Mouse (Mus musculus): ENCODE data around the gene Lats2.
"Not testable (repeated sequence)": the region's sequence is repeated elsewhere in the genome, so short reads cannot be mapped to it uniquely, and the experiment has no call there.

Lats2 gene

DNA sequence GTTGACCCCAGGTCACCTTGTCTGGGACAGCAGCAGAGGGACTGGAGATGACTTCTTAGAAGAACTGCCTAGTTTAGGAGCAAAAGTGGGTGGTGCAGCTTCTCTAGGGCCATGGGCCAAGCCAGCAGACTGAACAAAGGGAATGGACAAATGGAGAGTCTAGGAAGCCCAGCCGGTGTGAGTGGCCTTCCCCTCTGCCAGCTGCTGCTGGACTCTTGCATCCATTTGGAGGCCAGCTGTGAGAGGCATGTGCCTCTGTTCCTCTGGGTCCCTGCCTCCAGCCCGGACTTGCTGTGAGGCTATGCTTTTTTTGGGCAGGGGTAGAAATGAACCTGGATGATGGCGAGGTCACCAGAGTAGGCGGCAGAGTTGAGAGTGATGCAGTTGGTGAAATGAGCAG, at the start of gene Lats2:
TSS of gene Lats2 (minus strand) at position 152 of the 400 bp plus-strand sequence.
- no peak for DNase-seq (ENCODE audit: low spot score)

DNA sequence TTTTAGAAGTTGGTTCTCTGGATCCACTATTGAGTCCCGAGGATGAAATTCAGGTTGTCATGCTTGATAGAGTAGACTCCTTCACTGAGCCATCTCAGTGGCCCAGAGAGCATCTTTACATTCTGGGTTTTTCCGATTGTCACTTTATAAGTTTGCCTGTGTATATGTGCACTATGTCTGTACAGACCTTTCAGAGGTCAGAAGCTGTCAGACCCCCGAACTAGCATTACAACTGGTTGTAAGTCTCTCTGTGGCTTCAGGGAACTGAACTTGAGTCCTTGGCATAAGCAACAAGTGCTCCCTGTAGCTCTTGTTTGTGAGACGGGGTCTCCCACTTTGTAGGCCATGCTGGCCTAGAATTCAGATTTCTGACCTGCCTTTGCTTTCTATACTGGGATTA, 45.5 kb upstream of the Lats2 start:
- DNase-seq (ENCODE audit: low spot score): no peak

- peak; percentile 86 for DNase-seq (ENCODE audit: low spot score)
Measured at GRCm38 (mm10) chr14:57797991-57798931, 40.1 kb upstream of the Lats2 start, which contains the start of gene Sap18. Sap18 (plus strand) TSS chr14:57798180.

GRCm38 (mm10) chr14:57797551-57797950, 39.4 kb upstream of the Lats2 start:
- no peak for DNase-seq (ENCODE audit: low spot score)

DNA sequence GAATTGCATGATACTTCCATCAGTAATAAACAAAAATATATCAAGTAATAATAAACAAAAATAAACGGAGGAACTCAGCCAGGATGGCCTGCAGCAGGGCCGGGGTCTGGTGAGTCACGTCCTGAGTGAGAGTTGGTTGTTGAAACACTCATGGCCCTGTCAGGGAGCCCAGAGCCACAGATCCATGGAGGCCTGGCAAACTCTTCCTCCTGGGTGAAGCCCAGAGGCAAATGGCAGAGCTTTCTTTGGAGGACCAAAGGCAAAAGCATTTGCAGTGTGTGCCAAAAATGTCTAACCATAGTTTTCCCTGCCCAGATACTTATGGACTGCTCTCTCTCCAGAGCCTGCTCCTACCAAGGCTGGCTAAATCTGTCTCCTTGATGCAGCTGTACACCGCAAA, 33.0 kb upstream of the Lats2 start:
- DNase-seq (ENCODE audit: low spot score): no peak

- DNase-seq (ENCODE audit: low spot score): no peak
Measured at GRCm38 (mm10) chr14:57789759-57790158, 31.6 kb upstream of the Lats2 start.

GRCm38 (mm10) chr14:57789311-57789710, 31.1 kb upstream of the Lats2 start:
- DNase-seq (ENCODE audit: low spot score): no peak

GRCm38 (mm10) chr14:57787406-57787805, 29.2 kb upstream of the Lats2 start:
- no peak for DNase-seq (ENCODE audit: low spot score)

DNA sequence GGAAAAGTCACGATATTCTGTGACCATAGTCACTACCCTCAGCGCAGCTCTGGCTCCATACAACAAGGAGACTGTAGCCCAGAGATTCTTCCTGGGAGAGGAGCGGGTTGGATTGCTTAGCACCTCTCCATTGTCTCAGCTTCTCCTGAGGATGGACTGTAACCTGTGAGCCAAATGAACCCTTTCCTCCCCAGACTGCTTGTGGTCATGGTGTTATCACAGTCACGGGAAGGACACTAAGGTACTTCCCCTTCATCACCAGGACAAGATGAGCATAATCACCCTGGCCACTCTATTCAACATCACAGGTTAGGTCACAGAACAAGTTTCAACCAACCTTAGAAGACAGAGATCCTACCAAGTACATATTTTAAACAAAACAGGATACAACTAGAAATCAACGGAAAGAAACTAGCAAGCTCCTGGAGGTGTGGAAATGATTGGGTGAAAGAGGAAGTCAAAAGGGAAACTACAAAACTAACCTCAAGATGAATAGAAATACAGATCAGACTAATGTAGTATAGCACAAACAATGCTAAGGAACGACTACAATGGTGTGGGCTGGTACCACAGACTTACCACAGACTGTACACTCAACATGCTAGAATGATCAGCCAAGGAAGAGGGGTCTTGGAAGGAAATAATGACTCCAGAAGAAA, 14.1 kb upstream of the Lats2 start:
- no peak for DNase-seq (ENCODE audit: low spot score)

DNA sequence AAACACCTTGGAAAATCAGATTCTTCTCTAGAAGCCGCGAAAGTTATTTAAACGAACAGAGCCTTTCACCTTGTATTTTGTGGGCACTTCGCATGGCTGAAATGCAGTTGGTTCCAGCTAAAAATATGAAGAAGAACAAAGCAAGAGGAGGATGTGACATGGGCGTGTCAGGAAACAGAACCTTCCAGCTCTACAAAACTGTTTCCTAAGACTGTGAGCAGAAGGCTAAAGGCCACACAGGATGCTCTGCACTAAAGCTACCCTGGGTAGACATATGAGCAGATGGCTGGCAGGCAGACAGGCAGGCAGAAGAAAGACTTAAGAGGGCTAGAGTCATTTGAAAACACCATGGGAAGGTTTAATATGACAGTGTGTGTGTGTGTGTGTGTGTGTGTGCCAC, 10.9 kb upstream of the Lats2 start:
- DNase-seq (ENCODE audit: low spot score): no peak

GRCm38 (mm10) chr14:57760447-57761412, 2.5 kb upstream of the Lats2 start:
- no peak for DNase-seq (ENCODE audit: low spot score)

- no peak for DNase-seq (ENCODE audit: low spot score)
Measured at GRCm38 (mm10) chr14:57756094-57756493, 2.1 kb downstream of the Lats2 start.

DNA sequence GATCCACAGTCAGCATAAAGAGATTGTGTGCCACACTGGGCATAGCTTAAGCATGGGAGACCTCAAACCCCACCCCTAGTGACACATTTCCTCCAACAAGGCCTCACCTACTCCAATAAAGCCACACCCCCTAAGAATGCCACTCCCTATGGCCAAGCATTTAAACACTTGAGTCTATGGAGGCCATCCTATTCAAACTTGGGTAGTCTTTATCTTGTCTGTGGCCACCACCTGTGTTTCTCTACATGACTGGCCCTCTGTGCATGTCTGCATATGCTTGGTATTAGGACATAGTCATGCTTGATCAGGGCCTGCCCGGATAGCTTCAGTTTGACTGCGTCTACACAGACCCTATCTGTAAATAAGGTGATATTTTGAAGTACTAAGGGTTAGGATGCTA, 2.5 kb downstream of the Lats2 start:
- DNase-seq (ENCODE audit: low spot score): no peak

DNA sequence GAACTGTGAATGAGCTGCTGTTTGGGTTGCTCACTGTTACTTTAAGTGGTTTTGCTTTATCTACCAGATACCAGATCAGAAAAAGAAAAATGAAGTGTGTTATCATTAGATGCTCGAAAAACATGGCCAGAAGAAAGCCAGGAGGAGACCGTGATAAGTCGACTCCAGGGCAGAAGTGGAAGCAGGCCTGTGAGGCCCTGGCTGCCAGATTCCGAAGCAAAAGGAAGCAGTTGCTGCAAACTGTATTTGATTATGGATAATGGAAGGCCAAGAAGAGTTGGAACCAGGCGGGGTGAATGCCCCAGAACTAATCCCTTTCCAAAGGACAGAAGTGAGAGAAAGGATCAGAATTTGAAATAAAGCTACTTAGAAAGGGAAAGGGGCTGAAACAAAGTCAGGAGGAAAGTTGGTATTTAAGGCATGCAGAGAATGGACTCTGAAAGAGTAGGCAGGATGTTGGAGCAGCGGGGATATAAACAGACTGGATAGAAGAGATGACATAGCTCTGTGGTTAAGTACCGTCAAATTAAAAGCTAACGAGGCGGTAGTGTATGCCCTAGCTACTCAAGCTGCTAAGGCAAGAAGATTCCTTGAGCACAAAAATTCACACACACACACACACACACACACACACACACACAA, 4.7 kb downstream of the Lats2 start:
- DNase-seq (ENCODE audit: low spot score): no peak

DNA sequence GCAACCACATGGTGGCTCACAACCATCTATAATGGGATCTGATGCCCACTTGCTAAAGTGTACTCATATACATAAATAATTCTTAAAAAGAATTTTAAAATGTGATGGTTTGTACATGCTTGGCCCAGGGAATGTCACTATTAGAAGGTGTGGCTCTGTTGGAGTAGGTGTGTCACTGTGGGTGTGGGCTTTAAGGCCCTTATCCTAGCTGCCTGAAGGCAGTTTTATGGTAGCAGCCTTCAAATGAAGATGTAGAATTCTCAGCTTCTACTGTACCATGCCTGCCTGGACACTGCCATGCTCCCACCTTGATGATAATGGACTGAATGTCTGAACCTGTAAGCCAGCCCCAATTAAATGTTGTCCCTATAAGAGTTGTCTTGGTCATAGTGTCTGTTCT, 7.2 kb downstream of the Lats2 start:
- not testable (repeated sequence) for DNase-seq (ENCODE audit: low spot score)

- no peak for DNase-seq (ENCODE audit: low spot score)
Measured at GRCm38 (mm10) chr14:57749501-57749900, 8.7 kb downstream of the Lats2 start.

GRCm38 (mm10) chr14:57746001-57746771, 12.0 kb downstream of the Lats2 start, which contains the start of gene Gm49361:
Gm49361 (minus strand) TSS chr14:57746103.
- DNase-seq (ENCODE audit: low spot score): peak; percentile 84

- DNase-seq (ENCODE audit: low spot score): peak; percentile 20
Measured at GRCm38 (mm10) chr14:57745291-57745969, 12.8 kb downstream of the Lats2 start.

GRCm38 (mm10) chr14:57744547-57744946, 13.6 kb downstream of the Lats2 start:
- no peak for DNase-seq (ENCODE audit: low spot score)

GRCm38 (mm10) chr14:57740651-57741050, 17.5 kb downstream of the Lats2 start:
- no peak for DNase-seq (ENCODE audit: low spot score)

Measured in urinary bladder, postnatal 10 days (tissue).